Mouse (Mus musculus): ENCODE results near the gene Nr4a1. TPM values are rescaled to one million over a fixed set of nuclear protein-coding genes. Genes with fewer than 3 reads are reported as not detected.

Nr4a1 gene
- 10 to 100 TPM in 1 of 2 experiments, 1 to 10 TPM in 1; 7.7 to 10.5 TPM for total RNA-seq (2021)
- long read RNA-seq, experiment 1, partial matches to known transcripts: 0 of 3 reads
- long read RNA-seq, experiment 1, other reads (novel, unspliced or antisense): 1 of 3 reads
- long read RNA-seq, experiment 2, partial matches to known transcripts: 0 of 4 reads
- long read RNA-seq, experiment 2, other reads (novel, unspliced or antisense): 1 of 4 reads

- DNase-seq: peak; percentile 89 to 92
Observed at GRCm38 (mm10) chr15:101253886-101254795, at the start of gene Nr4a1. Nr4a1 (plus strand) TSS chr15:101254269.

- no peak for DNase-seq
Observed at GRCm38 (mm10) chr15:101204781-101205180, 49.3 kb upstream of the Nr4a1 start.

GRCm38 (mm10) chr15:101210228-101210627 is 43.8 kb upstream of the Nr4a1 start:
- DNase-seq: peak; percentile 49 to 77

GRCm38 (mm10) chr15:101210998-101211613 is 43.0 kb upstream of the Nr4a1 start:
- DNase-seq: peak in 1 of 2 experiments; percentile 51

DNA sequence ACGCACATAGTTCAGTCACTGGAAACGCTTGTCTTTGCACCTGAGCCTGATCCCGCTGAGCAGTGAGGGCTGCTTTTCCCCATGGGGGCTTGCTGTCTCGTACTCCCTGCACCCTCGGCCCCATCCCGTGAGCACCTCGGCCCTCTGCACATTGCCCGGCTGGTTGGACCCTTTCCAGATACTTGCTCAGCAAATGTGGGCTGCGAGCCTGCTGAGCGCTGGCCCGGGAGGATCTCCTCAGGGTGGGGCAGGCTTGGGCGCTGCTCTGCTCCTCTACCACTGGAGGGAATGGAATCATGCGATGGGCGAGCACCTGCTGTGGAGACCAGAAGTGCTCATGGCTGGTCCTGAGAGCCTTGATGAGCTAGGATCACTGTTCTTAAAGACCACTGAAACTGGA is 41.6 kb upstream of the Nr4a1 start:
- DNase-seq: peak; percentile 59 to 66

DNA sequence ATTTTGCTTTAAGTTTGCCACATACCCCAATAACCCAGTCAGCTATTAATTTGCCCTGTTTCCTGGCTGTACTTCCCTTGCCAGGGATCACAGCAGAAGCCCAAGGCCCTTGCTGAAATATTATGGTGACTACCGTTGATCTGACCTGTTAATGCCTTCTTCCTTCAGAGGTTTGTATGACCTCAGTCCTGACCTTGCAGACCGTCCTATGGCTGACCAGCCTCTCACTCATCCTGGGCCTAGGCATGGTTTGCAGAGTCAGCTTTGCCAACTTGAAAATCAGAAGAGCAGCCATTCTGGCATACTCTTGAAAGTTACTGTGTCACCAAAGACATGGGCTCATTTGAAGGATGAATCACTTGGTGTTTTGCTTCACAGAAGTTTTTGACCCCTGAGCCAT is 38.9 kb upstream of the Nr4a1 start:
- DNase-seq: no peak

DNA sequence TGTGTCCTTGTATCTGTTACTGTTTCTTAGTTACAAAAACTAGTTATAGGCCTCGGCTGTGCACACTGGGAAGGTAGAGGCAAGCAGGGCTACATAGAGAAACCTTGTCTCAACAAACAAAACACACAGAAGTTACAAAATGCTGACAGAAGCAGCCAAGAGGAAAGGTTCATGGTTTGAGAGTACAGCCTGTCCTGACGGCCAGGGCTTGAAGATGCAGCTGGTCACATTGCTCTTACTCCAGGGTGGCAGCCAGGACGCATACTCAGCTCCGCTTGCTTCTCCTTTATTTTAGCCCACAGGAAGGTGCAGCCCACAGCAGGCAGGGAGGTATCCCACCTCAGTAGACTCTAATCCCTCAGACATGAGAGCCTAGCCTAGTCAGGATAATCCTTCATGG is 38.0 kb upstream of the Nr4a1 start:
- no peak for DNase-seq

GRCm38 (mm10) chr15:101220905-101221297 is 33.2 kb upstream of the Nr4a1 start:
- no peak for DNase-seq

GRCm38 (mm10) chr15:101221298-101222104 is 32.6 kb upstream of the Nr4a1 start:
- peak; percentile 89 to 96 for DNase-seq

GRCm38 (mm10) chr15:101222897-101223482 is 31.1 kb upstream of the Nr4a1 start:
- DNase-seq: no peak

- no peak for DNase-seq
Observed at GRCm38 (mm10) chr15:101223596-101223995, 30.5 kb upstream of the Nr4a1 start.

DNA sequence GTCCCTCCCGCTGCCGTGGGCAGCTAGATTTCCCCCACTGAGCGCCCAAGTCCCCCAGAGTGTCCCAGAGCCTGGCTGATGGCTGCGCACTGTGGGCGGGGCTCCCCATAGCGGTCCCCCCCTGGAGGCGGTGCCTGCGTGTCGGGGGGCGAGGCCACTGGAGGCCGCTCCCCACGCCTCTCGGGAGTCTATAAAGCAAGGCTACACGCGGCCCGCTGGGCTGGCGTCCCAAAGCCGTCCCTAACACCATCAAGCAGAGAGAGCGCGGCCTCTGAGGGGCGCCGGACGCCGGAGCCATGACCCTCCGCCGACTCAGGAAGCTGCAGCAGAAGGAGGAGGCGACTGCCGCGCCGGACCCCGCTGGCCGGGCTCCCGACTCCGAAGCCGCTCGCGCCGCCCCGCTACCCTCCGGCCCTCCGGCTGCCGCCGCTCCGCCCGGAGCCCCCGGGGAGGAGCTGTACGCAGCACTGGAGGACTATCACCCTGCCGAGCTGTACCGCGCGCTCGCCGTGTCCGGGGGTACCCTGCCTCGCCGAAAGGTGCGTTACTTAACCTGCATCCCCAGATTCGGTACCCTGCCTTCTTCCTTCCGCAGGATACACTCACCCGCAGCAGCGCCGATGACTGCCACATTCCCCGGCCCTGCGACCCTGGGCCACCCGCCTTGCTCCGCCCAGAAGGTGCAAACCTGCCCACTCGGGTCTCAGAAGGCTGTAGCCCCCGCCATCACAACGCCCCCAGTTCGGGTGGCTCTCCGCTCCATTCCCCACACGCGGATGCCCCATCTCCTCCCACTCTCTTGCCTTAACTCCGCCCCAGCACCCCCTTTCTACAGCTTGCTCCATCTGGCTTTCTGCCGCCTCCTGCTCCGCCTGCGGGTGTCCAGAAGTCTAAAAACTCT is 29.8 kb upstream of the Nr4a1 start, which contains the start of gene Grasp:
Grasp (plus strand) TSS at position 183 of the 901 bp plus-strand sequence.
- DNase-seq: peak; percentile 96

- DNase-seq: peak; percentile 63 to 75
Observed at GRCm38 (mm10) chr15:101224977-101225376, 29.1 kb upstream of the Nr4a1 start.

- DNase-seq: peak; percentile 81 to 92
Observed at GRCm38 (mm10) chr15:101227971-101228370, 26.1 kb upstream of the Nr4a1 start.

- DNase-seq: peak; percentile 74 to 76
Observed at GRCm38 (mm10) chr15:101228866-101229590, 25.0 kb upstream of the Nr4a1 start.

DNA sequence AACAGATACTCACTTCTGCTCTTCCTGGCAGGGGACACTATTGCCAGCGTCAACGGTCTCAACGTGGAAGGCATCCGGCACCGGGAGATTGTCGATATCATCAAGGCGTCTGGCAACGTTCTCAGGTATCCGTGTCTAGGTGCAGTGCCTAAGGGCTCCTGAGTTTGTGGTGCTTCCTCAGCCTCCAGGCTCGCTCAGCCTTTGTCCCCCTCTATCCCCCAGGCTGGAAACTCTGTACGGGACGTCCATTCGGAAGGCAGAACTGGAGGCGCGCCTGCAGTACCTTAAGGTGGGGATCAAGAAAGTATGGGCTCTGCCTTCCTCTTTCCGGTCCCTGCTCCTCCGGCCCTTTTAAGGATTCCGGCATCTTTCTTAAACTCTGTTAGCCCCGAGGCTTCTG is 23.6 kb upstream of the Nr4a1 start:
- DNase-seq: no peak

GRCm38 (mm10) chr15:101230995-101231647 is 22.9 kb upstream of the Nr4a1 start:
- DNase-seq: peak in 1 of 2 experiments; percentile 68

DNA sequence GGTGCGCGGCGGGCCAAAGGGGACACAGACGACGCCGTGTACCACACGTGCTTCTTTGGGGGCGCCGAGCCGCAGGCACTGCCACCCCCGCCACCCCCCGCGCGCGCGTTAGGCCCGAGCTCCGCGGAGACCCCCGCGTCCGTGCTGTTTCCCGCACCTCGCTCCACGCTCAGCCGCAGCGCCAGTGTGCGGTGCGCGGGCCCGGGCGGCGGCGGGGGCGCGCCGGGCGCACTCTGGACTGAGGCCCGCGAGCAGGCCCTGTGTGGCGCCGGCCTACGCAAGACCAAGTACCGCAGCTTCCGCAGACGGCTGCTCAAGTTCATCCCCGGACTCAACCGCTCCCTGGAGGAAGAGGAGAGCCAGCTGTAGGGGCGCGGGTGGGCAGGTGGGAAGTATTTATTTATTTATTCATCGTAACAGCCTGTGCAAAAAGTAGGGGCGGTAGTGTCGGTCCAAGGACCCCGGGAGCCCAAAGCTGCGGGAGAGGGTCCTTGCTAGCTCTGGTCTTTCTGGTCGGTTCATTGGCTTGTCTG is 22.4 kb upstream of the Nr4a1 start:
- DNase-seq: no peak

DNA sequence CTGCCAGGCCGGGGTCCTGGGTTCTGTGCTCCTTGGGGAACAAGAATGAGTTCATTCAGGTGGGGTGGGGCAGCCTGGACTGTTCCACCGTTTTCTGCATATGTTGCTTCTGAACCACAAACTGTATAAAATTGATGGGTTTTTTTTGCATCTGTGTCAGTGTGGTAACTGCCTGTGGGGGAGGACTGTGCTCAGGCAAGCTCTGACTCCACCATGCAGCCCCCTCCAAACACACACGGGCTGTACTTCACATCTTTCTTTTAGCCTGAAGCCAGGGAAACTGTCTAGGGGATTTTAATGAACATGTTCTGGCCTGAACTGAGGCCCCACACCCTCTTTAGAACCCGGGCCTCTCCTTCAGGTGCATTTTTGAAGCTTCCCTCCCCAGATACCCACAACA is 21.5 kb upstream of the Nr4a1 start:
- no peak for DNase-seq

Measured in heart, adult 18-20 months (tissue).